Mouse (Mus musculus) kidney, embryonic 16.5 days (tissue): ENCODE measurements around the gene Tcf12. TPM values are rescaled to one million over a fixed set of nuclear protein-coding genes. Genes with fewer than 3 reads are reported as not detected.

ENCODE experiments used
- ATAC-seq: fragments of 200-750 bp; cut with Nextera tagmentation; 2 replicates; pipeline ENCODE4 v1.8.0; 2017; ENCODE audit warnings: moderate TSS enrichment; ENCODE audit not compliant: low FRiP score, low TSS enrichment
- H3K27ac ChIP-seq: fragments of 300-500 bp; sonication (generic); 2 replicates; pipeline ENCODE4 v1.5.1; 2014; ENCODE audit warnings: low read length
- H3K27me3 ChIP-seq: fragments of 300-500 bp; sonication (generic); 2 replicates; pipeline ENCODE4 v1.6.1; 2014; ENCODE audit warnings: low read length, control low read depth, mixed read lengths; ENCODE audit not compliant: insufficient read depth
- H3K36me3 ChIP-seq: fragments of 300-500 bp; sonication (generic); 2 replicates; pipeline ENCODE4 v1.6.1; 2014; ENCODE audit warnings: low read length, control low read depth, mixed read lengths; ENCODE audit not compliant: insufficient read depth
- H3K4me1 ChIP-seq: fragments of 300-500 bp; sonication (generic); 2 replicates; pipeline ENCODE4 v1.6.1; 2014; ENCODE audit warnings: low read length, control low read depth, mixed read lengths; ENCODE audit not compliant: insufficient read depth
- H3K4me2 ChIP-seq: fragments of 300-500 bp; sonication (generic); replicated peaks from 2 replicates; pipeline ENCODE4 v1.6.1; 2014; ENCODE audit warnings: low read depth, low read length
- H3K4me3 ChIP-seq: fragments of 300-500 bp; sonication (generic); 2 replicates; pipeline ENCODE4 v1.5.1; 2014; ENCODE audit warnings: mild to moderate bottlenecking, low read length
- H3K9ac ChIP-seq: fragments of 300-500 bp; sonication (generic); replicated peaks from 2 replicates; pipeline ENCODE4 v1.6.1; 2014; ENCODE audit warnings: low read length
- H3K9me3 ChIP-seq: fragments of 300-500 bp; sonication (generic); 2 replicates; pipeline ENCODE4 v1.6.1; 2016; ENCODE audit warnings: low read length, control low read depth
- WGBS: fragments of 180-500 bp; shearing (Covaris S2); extraction: QIAGEN DNeasy Blood & Tissue Kit; methylation state at CpG from one replicate; pipeline ENCODE4 v1.1.7; 2014; 5-methylcytosine and 5-hydroxymethylcytosine counted together
- polyA plus RNA-seq: library from polyadenylated mRNA; unstranded; fragments of >200 nt; fragmentation: Nextera tagmentation; extraction: Ambion mirVana; gene quantifications from 2 replicates; pipeline ENCODE4 v1.2.1, GENCODE M21; 2015

The Tcf12 gene
- polyA plus RNA-seq, 1 experiment from 2014 or later = 56.5 TPM

DNA sequence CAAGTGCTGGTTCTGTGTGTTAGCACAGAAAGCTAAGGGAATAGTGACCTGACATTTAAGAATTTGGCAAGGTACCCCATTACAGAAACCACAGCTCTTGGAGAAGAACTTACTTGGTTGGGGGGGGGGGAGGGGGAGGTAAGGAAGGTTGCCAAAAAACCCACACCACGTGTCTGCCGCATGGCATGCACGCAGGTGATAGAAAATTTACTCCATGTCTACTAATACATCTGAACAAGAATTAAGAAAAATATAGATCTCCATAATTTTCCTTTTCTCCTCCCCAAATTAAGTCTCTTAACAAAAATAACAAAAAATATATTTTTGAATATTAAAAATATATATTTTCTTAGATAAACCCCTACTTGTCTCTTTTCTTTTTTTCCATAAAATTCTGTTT is 75.4 kb downstream of the Tcf12 start:
- no peak overlapping the region for H3K4me3 ChIP-seq
- ATAC-seq = no peak
- H3K27me3 ChIP-seq = no peaks in the 10 kb centered on the region
- no peak overlapping the region for H3K4me2 ChIP-seq
- no peak overlapping the region for H3K27ac ChIP-seq
- H3K36me3 ChIP-seq = no peaks in the 10 kb centered on the region
- H3K9me3 ChIP-seq = no peaks in the 10 kb centered on the region
- H3K4me1 ChIP-seq = peaks cover 8% of the 10 kb centered on the region; the same call in 1 of the 2 replicates
- 82% methylated on average over 3 of the region's 3 CpGs for WGBS
- no peak overlapping the region for H3K9ac ChIP-seq

DNA sequence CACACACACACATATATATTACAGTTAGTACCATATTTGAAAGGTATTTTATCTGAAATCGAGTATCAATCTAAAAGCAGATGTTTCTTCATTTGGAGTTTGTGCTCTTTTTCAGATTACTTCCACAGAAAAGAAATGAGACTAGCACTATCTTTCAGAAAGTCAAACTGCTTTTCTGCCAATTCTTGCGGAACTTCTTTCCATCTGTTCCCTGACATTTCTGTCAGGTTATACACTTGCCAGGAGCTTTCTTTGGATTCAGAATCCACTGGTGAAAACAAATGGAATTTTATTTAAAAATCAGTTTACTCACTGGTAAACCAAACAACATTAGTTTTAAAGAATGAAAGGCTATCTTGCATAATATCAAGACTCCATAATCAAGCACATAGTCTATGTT is 78.4 kb downstream of the Tcf12 start:
- no peak overlapping the region for H3K4me2 ChIP-seq
- WGBS = 90% methylated on average over 2 of the region's 2 CpGs
- no peak overlapping the region for H3K27ac ChIP-seq
- ATAC-seq = no peak
- H3K9me3 ChIP-seq = no peaks in the 10 kb centered on the region
- H3K4me1 ChIP-seq = peaks cover 11% of the 10 kb centered on the region; the same call in 1 of the 2 replicates
- no peaks in the 10 kb centered on the region for H3K27me3 ChIP-seq
- no peak overlapping the region for H3K4me3 ChIP-seq
- H3K36me3 ChIP-seq = no peaks in the 10 kb centered on the region
- no peak overlapping the region for H3K9ac ChIP-seq

DNA sequence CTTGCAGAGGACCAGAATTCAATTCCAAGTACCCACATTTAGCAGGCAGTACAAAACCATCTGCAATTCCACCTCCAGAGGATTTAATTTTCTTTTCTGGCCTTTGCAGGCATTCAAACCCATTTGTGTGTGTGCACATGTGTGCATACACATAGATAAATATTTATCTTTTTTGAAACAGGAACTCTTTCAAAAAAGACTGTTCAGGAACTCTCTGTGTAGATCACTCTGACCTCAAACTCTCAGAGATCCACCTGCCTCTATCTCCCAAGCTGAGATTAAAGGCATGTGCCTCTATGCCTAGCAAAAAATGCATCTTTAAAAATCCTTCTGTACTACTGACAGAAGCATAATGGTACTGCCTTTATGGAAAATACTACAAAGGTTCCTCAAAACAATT is 81.4 kb downstream of the Tcf12 start:
- H3K9ac ChIP-seq = no peak overlapping the region
- H3K4me3 ChIP-seq = no peak overlapping the region
- H3K36me3 ChIP-seq = no peaks in the 10 kb centered on the region
- no peak overlapping the region for H3K4me2 ChIP-seq
- no peak for ATAC-seq
- peaks cover 5% of the 10 kb centered on the region; the same call in 1 of the 2 replicates for H3K4me1 ChIP-seq
- H3K9me3 ChIP-seq = no peaks in the 10 kb centered on the region
- no peak overlapping the region for H3K27ac ChIP-seq
- no peaks in the 10 kb centered on the region for H3K27me3 ChIP-seq

DNA sequence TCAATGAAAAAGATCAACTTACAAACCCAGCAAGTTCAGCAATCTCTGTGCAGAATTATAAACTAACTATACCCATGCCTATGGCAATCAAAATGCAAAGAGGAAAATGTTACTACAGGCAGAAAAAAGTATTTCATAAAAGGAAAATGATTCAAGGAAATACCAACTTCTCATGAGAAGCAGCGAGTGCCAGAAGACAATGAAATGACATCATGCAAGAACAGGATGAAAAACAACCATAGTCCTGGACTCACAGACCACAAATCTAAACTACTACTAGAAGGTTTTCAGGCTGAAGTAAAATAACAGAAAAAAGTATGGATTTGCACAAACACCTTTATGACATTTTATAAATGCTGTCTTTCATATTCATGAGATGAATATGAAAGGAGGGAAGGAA is 82.1 kb downstream of the Tcf12 start:
- Histone ChIP-seq H3K9me3 (no peaks in the 10 kb centered on the region), H3K9ac (no peak overlapping the region), H3K36me3 (no peaks in the 10 kb centered on the region), H3K4me2 (no peak overlapping the region), H3K27ac (no peak overlapping the region), H3K27me3 (no peaks in the 10 kb centered on the region), H3K4me3 (no peak overlapping the region), H3K4me1 (peaks cover 7% of the 10 kb centered on the region; the same call in 1 of the 2 replicates)
- 66% methylated on average over 1 of the region's 1 CpGs for WGBS
- ATAC-seq = no peak

DNA sequence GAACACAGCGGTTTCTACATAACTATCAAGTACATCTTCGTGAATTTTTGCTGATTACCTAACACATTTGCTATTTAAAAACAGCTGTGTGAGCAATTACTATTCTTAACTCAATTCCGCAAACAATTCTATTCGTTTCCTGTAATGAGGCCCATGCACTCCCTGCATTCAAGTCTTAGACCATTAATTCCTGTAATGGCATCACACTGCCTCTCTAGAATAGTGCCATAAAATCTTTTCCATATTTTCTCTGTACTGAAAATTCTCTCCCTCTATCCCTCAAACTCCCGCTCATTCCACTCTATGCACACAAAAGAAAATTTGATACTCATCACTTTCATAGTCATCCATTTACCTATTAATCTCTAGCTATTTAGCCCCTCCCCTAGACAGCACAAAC is 88.4 kb downstream of the Tcf12 start:
- peaks cover 16% of the 10 kb centered on the region for H3K4me1 ChIP-seq
- no peaks in the 10 kb centered on the region for H3K9me3 ChIP-seq
- H3K27ac ChIP-seq = no peak overlapping the region
- no peaks in the 10 kb centered on the region for H3K36me3 ChIP-seq
- no peak overlapping the region for H3K4me2 ChIP-seq
- no peak overlapping the region for H3K9ac ChIP-seq
- H3K27me3 ChIP-seq = no peaks in the 10 kb centered on the region
- no peak for ATAC-seq
- H3K4me3 ChIP-seq = no peak overlapping the region
- WGBS = 54% methylated on average over 5 of the region's 5 CpGs

GRCm38 (mm10) chr9:72021512-72021911 is 90.2 kb downstream of the Tcf12 start:
- Histone ChIP-seq H3K27me3 (no peaks in the 10 kb centered on the region), H3K9me3 (no peaks in the 10 kb centered on the region), H3K27ac (no peak overlapping the region), H3K9ac (no peak overlapping the region), H3K4me2 (no peak overlapping the region), H3K4me3 (no peak overlapping the region), H3K4me1 (peaks cover 16% of the 10 kb centered on the region), H3K36me3 (no peaks in the 10 kb centered on the region)
- no peak for ATAC-seq
- WGBS = 58% methylated on average over 3 of the region's 3 CpGs

- Histone ChIP-seq H3K9me3 (no peaks in the 10 kb centered on the region), H3K4me2 (no peak overlapping the region), H3K4me3 (no peak overlapping the region), H3K27ac (no peak overlapping the region), H3K4me1 (no peaks in the 10 kb centered on the region), H3K36me3 (no peaks in the 10 kb centered on the region), H3K9ac (no peak overlapping the region), H3K27me3 (no peaks in the 10 kb centered on the region)
- WGBS = 98% methylated on average over 1 of the region's 1 CpGs
- no peak for ATAC-seq
Observed at GRCm38 (mm10) chr9:72016021-72016420, 95.7 kb downstream of the Tcf12 start.

DNA sequence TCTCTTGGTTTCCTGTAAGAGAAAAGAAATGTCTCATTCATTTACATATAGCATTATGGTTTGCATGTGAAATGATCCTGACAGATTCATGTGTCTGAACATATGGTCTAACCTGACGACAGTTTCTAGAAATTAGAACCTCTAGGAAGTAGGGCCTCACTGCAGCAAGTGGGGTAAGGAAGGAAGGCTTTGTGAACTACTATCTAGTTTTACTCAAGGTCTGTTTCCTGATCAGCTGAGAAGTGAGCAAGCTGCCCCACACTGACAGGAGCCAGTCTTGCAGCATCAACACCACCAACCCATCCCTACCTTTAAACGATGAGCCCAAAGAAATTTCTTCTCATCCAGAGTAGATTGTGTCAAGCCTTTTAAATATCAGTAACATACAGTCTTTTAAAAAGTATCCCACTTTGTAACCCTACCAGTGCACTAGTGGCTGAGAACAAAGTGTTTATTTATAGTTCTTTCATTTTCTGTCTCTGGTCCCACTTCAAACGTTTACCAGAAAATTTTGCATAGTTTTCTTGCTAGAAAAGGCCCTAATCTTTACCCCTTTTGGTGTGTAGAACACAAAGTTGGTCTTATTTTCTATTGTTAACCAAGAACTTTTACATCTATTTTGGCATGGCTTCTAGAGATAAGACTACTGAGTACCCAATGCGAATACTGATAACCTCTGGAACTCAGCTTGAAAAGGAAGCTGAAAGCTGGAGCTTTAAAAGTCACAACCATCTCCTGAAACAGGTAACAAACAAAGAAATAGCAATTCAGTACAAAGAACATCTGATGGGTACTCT is 96.9 kb downstream of the Tcf12 start:
- no peak for ATAC-seq
- Histone ChIP-seq H3K4me1 (no peaks in the 10 kb centered on the region), H3K4me3 (no peak overlapping the region), H3K9ac (no peak overlapping the region), H3K27me3 (no peaks in the 10 kb centered on the region), H3K4me2 (no peak overlapping the region), H3K27ac (no peak overlapping the region), H3K36me3 (no peaks in the 10 kb centered on the region), H3K9me3 (no peaks in the 10 kb centered on the region)
- WGBS = 83% methylated on average over 4 of the region's 4 CpGs

DNA sequence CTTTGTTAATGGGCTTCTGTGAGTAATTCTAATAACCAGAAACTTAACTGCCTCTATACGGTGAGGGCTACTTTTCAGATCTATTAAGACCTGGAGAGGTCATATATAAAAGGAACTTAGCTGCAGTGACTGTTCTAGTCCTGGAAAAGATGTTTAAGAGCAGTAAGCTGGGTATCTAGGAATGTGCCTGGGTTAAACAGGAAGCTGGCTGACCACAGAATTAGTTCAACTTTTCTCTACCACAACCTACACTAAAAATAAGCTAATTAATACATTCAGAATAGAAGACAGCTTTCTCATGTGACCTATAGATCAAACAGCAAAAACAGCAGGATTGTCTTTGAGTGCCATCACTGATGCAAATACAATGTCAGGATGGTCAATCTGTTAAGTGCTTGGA is 98.1 kb downstream of the Tcf12 start:
- Histone ChIP-seq H3K36me3 (no peaks in the 10 kb centered on the region), H3K4me3 (no peak overlapping the region), H3K27ac (no peak overlapping the region), H3K4me2 (no peak overlapping the region), H3K9me3 (no peaks in the 10 kb centered on the region), H3K4me1 (no peaks in the 10 kb centered on the region), H3K9ac (no peak overlapping the region), H3K27me3 (no peaks in the 10 kb centered on the region)
- no peak for ATAC-seq
- 97% methylated on average over 1 of the region's 1 CpGs for WGBS

- no peak for ATAC-seq
- Histone ChIP-seq H3K9me3 (no peaks in the 10 kb centered on the region), H3K4me3 (no peak overlapping the region), H3K9ac (no peak overlapping the region), H3K4me2 (no peak overlapping the region), H3K27ac (no peak overlapping the region), H3K36me3 (no peaks in the 10 kb centered on the region), H3K4me1 (no peaks in the 10 kb centered on the region), H3K27me3 (no peaks in the 10 kb centered on the region)
- WGBS = 87% methylated on average over 1 of the region's 1 CpGs
Observed at GRCm38 (mm10) chr9:72008634-72009033, 103.0 kb downstream of the Tcf12 start.
